Mouse (Mus musculus) CH12.LX (cell line): ENCODE results near the gene Dnah7b.
"Not testable (repeated sequence)": the region's sequence is repeated elsewhere in the genome, so short reads cannot be mapped to it uniquely, and the experiment has no call there.

Source experiments
- CHD1 ChIP-seq: IDR thresholded peaks from 2 replicates; pipeline ENCODE4 v1.6.1; 2012; ENCODE audit warnings: low read depth, low read length, improper control_type of control experiment, inconsistent platforms
- MXI1 ChIP-seq: IDR thresholded peaks from 2 replicates; pipeline ENCODE4 v1.6.1; 2011; ENCODE audit warnings: mild to moderate bottlenecking, low read depth, low read length, improper control_type of control experiment
- POLR2AphosphoS2 ChIP-seq: IDR thresholded peaks from 2 replicates; pipeline ENCODE4 v1.6.1; 2011; ENCODE audit warnings: low read depth, low read length, improper control_type of control experiment

DNA sequence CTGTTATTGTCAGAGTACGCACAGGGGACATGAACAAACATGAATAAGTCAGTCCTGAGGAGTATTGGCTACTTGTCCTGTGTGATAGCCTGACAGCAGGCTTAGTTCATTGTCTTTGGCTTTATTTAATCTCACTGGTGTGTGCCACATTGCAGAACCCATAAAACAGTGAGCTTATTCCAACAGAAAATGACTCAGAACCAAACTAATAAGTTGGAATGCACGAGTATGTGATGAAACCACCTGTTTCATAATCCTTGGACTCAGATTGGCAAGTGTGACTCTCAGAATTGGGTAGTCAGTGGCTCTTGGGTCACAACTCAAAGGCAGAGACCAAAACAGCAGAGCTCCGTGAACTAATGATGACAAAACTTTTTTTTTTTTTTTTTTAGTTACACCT, 279.2 kb downstream of the Dnah7b start:
- TF ChIP-seq MXI1, CHD1, POLR2AphosphoS2: not testable (repeated sequence)
